In the genomic region with DNA sequence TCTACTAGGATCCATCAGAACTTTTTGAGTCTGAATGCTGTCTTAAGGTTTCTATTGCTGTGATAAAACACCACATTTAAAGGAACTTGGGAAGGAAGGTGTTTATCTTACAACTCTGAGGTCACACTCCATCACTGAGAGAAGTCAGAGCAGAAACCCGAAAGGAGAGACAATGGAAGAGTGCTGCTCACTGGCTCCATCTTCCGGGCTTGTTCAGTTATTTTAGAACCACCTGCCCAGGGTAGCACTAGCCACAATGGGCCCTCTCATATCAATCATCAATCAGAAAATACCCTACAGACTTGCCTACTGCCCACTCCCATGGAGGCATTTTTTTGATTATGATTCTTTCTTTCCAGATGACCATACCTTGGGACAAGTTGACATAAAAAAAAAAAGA, we compare ENCODE assay signal across 14 mouse cellular contexts. TPM values are rescaled to one million over a fixed set of nuclear protein-coding genes. Genes with fewer than 3 reads are reported as not detected.
DNase-seq lines count a peak whose midpoint lies in the region; ATAC-seq and TF ChIP-seq lines count a peak whose summit lies in the region.
"Had no signal": no experiment of that assay in that cellular context is flagged by ENCODE, and none has a peak within 500 bp of the region (broad histone marks: within the 10 kb centered on the region; RNA-seq: fewer than 3 reads in every experiment).

No protein-coding gene starts in this region.

- DNase-seq in adrenal gland, postnatal 14 days: peak; percentile 13
- no peak for DNase-seq in adrenal gland, postnatal 4 days (ENCODE audit: low spot score in 2 of 2)
- no peak for DNase-seq in lung, postnatal 0 days (ENCODE audit: low spot score)
- DNase-seq in lung, postnatal 25 days (ENCODE audit: low spot score): no peak
- peak; percentile 33 for DNase-seq in adipocyte (ENCODE audit: low spot score)
- peak; percentile 49 for DNase-seq in splenic B cell, adult 2 months (ENCODE audit: low read depth, low spot score)
- DNase-seq in left cerebral cortex, adult 18-20 months (ENCODE audit: low spot score in 2 of 2): no peak
- no peak for DNase-seq in spleen, adult 18-20 months
- DNase-seq: cerebellum, adult 9-10 months; kidney, adult 2 months; lung, adult 2 months; right cerebral cortex, adult 18-20 months had no signal

- H3K4me2 ChIP-seq in lung, postnatal 0 days (replicated peaks; ENCODE audit: low read depth, low read length): no peak overlapping the region
- H3K4me2 ChIP-seq: hindbrain, embryonic 12.5 days had no signal

- TF ChIP-seq EP300 in lung, postnatal 0 days (IDR thresholded peaks at IDR 0.05): no peak

- no peaks in the 10 kb centered on the region for H3K9me3 ChIP-seq in lung, postnatal 0 days (ENCODE audit: low read length)
- H3K9me3 ChIP-seq: hindbrain, embryonic 12.5 days; megakaryocyte, embryonic 14.5 days had no signal

- no peaks in the 10 kb centered on the region for H3K27me3 ChIP-seq in lung, postnatal 0 days (replicated peaks; ENCODE audit: insufficient read depth, low read length)
- no peaks in the 10 kb centered on the region for H3K27me3 ChIP-seq in splenic B cell, adult 2 months (ENCODE audit: control insufficient read depth, insufficient read depth, low read length, poor library complexity, severe bottlenecking)
- H3K27me3 ChIP-seq: hindbrain, embryonic 12.5 days; megakaryocyte, embryonic 14.5 days had no signal

- ATAC-seq in lung, postnatal 0 days: no peak

- no peak overlapping the region for H3K27ac ChIP-seq in lung, postnatal 0 days (ENCODE audit: low read length)
- H3K27ac ChIP-seq: hindbrain, embryonic 12.5 days had no signal

- H3K4me1 ChIP-seq in lung, postnatal 0 days (ENCODE audit: insufficient read depth, low read depth, low read length): no peaks in the 10 kb centered on the region
- H3K4me1 ChIP-seq: hindbrain, embryonic 12.5 days had no signal

- 50% methylated on average over 2 of the region's 2 CpGs for WGBS in lung, postnatal 0 days

- peak; percentile 12; the same call in 1 of the 2 replicates for TF ChIP-seq CTCF in lung, postnatal 0 days (IDR thresholded peaks at IDR 0.05)

- H3K4me3 ChIP-seq in lung, postnatal 0 days (ENCODE audit: low read depth, low read length): no peak overlapping the region
- H3K4me3 ChIP-seq: hindbrain, embryonic 12.5 days; megakaryocyte, embryonic 14.5 days had no signal

- no peak overlapping the region for H3K9ac ChIP-seq in lung, postnatal 0 days (replicated peaks; ENCODE audit: low read depth)
- H3K9ac ChIP-seq: hindbrain, embryonic 12.5 days had no signal

- H3K36me3 ChIP-seq in lung, postnatal 0 days (ENCODE audit: insufficient read depth, low read length): no peaks in the 10 kb centered on the region
- no peaks in the 10 kb centered on the region for H3K36me3 ChIP-seq in splenic B cell, adult 2 months (ENCODE audit: control insufficient read depth, insufficient read depth, low read length, poor library complexity, severe bottlenecking)

RNA-seq across cellular contexts. Expression of a gene that starts 41.0 kb away (rescaled TPM):
- total RNA-seq in adrenal gland, postnatal 14 days (2021): 120 and 123 TPM in 2 replicates
- total RNA-seq in adrenal gland, postnatal 4 days (2021): 100 to 1,000 TPM; 113 to 129 TPM
- polyA plus RNA-seq in lung, postnatal 0 days (2015; fragmentation: Nextera tagmentation; extraction: Ambion mirVana): 7.5 and 8.4 TPM in 2 replicates
- total RNA-seq in left cerebral cortex, adult 18-20 months (2021): 100 to 1,000 TPM in 1 of 2 experiments, 10 to 100 TPM in 1; 99.9 to 105 TPM

Comparison
In these comparisons a context has a peak if more than half of its experiments do, and no peak if none do; other contexts are left out.
1. DNase-seq: peak in adrenal gland, postnatal 14 days (single experiment), adipocyte (single experiment) and splenic B cell, adult 2 months (single experiment); none in adrenal gland, postnatal 4 days (0 of 2), lung, postnatal 0 days (single experiment), lung, postnatal 25 days (single experiment), left cerebral cortex, adult 18-20 months (0 of 2) and spleen, adult 18-20 months (0 of 2).